Mouse (Mus musculus): ENCODE results near the gene Grin2c. TPM values are rescaled to one million over a fixed set of nuclear protein-coding genes. Genes with fewer than 3 reads are reported as not detected.

Gene Grin2c
- polyA plus RNA-seq, 3 experiments from 2014 or later = not detected

Other genes starting within 250 kb of the Grin2c start
- gene Cd300ld4, start 240.2 kb downstream of the Grin2c start, polyA plus RNA-seq (2017; shearing (Covaris generic)) = not detected
- not detected for gene Cd300ld5, start 229.5 kb downstream of the Grin2c start, polyA plus RNA-seq (2017; shearing (Covaris generic))
- not detected for gene Cd300ld3, start 218.8 kb downstream of the Grin2c start, polyA plus RNA-seq (2017; shearing (Covaris generic))
- gene Cd300e, start 205.1 kb downstream of the Grin2c start, polyA plus RNA-seq (2017; shearing (Covaris generic)) = under 1 TPM in 1 of 3 experiments, not detected in 2; 0.34 TPM
- gene Rab37, start 175.8 kb downstream of the Grin2c start, polyA plus RNA-seq (2017; shearing (Covaris generic)) = 100 to 1,000 TPM; 106 to 231 (median 206) TPM
- gene Cd300lf, start 133.3 kb downstream of the Grin2c start, polyA plus RNA-seq (2017; shearing (Covaris generic)) = 1 to 10 TPM; 1.4 to 1.6 (median 1.5) TPM
- 100 to 1,000 TPM; 137 to 172 (median 165) TPM for gene Slc9a3r1, start 103.9 kb downstream of the Grin2c start, polyA plus RNA-seq (2017; shearing (Covaris generic))
- gene Tmem104, start 79.8 kb downstream of the Grin2c start, polyA plus RNA-seq (2017; shearing (Covaris generic)) = 10 to 100 TPM in 1 of 3 experiments, 1 to 10 TPM in 2; 9.2 to 10.6 (median 9.8) TPM
- gene Nat9, start 79.4 kb downstream of the Grin2c start, polyA plus RNA-seq (2017; shearing (Covaris generic)) = 10 to 100 TPM; 14.2 to 21.0 (median 15.1) TPM
- gene Fdxr, start 9.8 kb upstream of the Grin2c start, polyA plus RNA-seq (2017; shearing (Covaris generic)) = 10 to 100 TPM; 20.6 to 26.2 (median 23.7) TPM
- gene Fads6, start 30.4 kb upstream of the Grin2c start, polyA plus RNA-seq (2017; shearing (Covaris generic)) = 1 to 10 TPM in 1 of 3 experiments, under 1 TPM in 2; 0.62 to 1.1 (median 0.78) TPM
- gene Otop2, start 39.9 kb upstream of the Grin2c start, polyA plus RNA-seq (2017; shearing (Covaris generic)) = not detected
- not detected for gene Ush1g, start 54.8 kb upstream of the Grin2c start, polyA plus RNA-seq (2017; shearing (Covaris generic))
- not detected for gene Otop3, start 67.5 kb upstream of the Grin2c start, polyA plus RNA-seq (2017; shearing (Covaris generic))
- 1 to 10 TPM; 1.9 to 3.4 (median 2.6) TPM for gene Hid1, start 100.5 kb upstream of the Grin2c start, polyA plus RNA-seq (2017; shearing (Covaris generic))
- not detected for gene Cdr2l, start 114.7 kb upstream of the Grin2c start, polyA plus RNA-seq (2017; shearing (Covaris generic))
- gene Mrpl58, start 136.5 kb upstream of the Grin2c start, polyA plus RNA-seq (2017; shearing (Covaris generic)) = 100 to 1,000 TPM; 173 to 208 (median 179) TPM
- 100 to 1,000 TPM; 696 to 777 (median 721) TPM for gene Atp5h, start 152.7 kb upstream of the Grin2c start, polyA plus RNA-seq (2017; shearing (Covaris generic))
- 10 to 100 TPM in 2 of 3 experiments, 1 to 10 TPM in 1; 5.6 to 15.7 (median 14.9) TPM for gene Kctd2, start 152.9 kb upstream of the Grin2c start, polyA plus RNA-seq (2017; shearing (Covaris generic))
- gene Trim80, start 173.3 kb upstream of the Grin2c start, polyA plus RNA-seq (2017; shearing (Covaris generic)) = not detected
- 1 to 10 TPM; 1.1 to 3.5 (median 2.8) TPM for gene Slc16a5, start 195.2 kb upstream of the Grin2c start, polyA plus RNA-seq (2017; shearing (Covaris generic))
- 10 to 100 TPM; 68.2 to 95.6 (median 70.3) TPM for gene Armc7, start 208.4 kb upstream of the Grin2c start, polyA plus RNA-seq (2017; shearing (Covaris generic))
- 100 to 1,000 TPM; 242 to 269 (median 245) TPM for gene Nt5c, start 224.6 kb upstream of the Grin2c start, polyA plus RNA-seq (2017; shearing (Covaris generic))
- gene Jpt1, start 247.1 kb upstream of the Grin2c start, polyA plus RNA-seq (2017; shearing (Covaris generic)) = 100 to 1,000 TPM; 619 to 638 (median 633) TPM

All from inflammation-experienced regulatory T-cells, adult 6 months (primary cell).